Mouse (Mus musculus) thymus, adult 18-20 months (tissue): ENCODE results near the gene Ube3b.

Experiments
- DNase-seq, 2 experiments: peaks; one replicate each; pipeline ENCODE4 v3.0.0; 2022; ENCODE audit warnings: mixed read lengths in 2 of 2

Ube3b gene

DNA sequence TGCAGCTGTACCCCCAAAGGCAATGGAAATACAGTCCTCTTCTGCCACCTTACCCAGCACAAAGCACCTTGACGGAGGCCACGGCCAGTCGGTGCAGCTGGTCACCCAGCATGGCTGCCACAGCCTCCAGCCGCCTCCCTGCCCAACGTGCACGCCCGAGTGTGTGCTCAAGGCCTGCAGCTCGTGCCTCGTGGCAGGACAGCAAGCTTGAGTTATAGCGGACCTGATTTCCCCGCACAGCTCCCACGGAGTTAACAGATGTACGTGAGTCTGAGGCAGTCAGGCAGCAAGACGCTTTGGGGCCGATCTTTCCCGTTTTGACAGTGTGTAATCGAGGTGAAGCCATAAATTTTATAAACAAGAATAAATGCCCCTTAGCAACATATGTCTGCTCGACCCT is 48.2 kb downstream of the Ube3b start:
- no peak for DNase-seq

DNA sequence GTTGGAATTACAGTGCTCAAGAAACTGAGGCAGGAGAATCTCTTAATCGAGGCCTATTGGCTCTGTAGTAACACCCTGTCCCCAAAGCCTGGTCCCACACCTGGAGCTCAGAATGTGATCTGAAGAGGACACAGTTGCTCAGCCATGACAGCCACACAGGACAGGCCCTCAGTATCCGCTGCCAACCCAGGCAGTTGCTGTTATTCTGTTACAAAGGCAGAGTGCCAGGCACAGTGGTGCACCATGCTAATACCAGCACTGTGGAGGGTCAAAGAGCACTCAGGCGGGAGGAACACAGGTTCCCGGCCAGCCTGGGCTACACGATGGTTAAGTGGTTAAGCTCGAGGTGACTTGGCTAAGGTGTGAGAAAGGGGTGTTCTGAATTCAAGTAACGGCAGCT is 49.4 kb downstream of the Ube3b start:
- DNase-seq = no peak

DNA sequence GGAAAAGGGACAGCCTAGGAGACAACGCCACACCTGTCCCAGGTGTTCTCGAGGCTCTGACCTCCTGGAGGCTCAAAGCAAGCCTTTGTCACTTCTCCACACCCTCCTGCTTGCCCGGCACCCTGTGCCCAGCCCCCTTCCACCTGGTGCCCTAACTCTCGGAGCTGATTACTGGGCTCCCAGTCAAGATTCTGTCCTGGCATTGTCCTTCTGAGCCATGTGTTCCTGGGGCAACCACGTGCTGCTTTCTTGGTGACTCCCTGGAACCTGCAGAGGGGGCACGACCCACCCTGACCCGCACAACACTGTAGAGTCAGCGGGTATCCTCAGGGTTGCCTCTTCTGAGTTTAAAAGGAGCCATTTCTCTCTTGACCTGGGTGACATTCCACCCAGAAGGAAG is 54.0 kb downstream of the Ube3b start:
- no peak for DNase-seq

DNA sequence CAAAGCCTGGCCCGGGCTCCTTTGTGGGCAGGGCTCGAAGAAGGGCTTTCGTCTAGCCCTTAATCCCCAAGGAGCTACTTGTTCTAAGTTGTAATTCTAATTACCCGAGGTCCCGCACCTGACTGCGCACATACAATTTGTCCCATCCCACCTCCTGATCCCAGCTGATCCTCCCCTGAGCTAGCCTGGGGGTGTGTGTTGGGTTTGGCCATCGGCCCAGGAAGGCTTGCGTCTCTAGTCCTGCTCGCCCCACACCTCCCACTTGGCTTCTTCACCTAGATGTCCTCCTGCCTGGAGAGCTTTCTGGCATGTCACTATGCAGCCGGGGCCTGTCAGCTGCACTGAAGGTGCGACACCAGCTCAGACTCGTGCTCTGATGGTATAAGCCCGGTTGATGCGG is 55.2 kb downstream of the Ube3b start:
- no peak for DNase-seq

DNA sequence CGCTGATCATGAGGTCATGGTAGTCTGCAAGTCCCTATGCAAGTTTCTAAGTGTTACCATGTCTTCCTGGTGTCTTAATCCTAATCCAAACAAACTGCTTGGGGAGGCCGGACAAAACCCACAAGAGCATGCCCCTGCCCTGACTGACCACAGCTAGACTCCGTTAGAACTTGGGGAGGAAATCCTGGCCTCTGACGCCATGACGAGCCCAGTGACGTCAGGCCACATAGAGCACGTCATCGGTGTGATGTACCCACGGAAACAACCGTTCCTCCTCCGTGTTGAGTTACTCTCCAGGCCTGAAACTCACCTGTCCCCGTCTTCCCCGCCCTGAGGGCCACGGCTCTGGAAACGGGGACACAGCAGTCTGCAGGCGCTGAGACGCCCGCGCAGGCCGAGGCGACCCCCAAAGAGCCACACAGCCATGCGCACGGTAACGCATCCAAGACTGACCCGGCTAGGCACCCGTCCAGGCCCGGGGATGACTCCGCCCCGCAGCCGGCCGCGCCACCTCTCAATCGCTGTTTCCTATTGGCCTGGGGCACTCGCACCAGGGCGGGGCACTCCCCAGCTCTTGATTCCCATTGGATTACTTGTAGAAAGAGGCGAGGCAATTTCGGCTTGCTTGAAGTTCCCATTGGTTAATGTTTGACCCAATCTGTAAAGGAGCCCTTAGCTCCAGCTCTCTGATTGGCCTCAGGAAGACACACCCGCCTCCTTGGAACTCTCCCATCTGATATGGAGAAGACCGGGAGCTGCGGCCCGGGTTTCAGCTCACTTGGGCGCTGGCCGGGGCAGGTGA is 63.4 kb downstream of the Ube3b start, which contains the start of the genes Mmab and Mvk:
Gene Mmab, minus strand, starts transcription at position 495 of the 802 bp plus-strand sequence.
Gene Mvk, plus strand, starts transcription at position 704 of the 802 bp plus-strand sequence.
- peak; percentile 95 to 97 for DNase-seq

DNA sequence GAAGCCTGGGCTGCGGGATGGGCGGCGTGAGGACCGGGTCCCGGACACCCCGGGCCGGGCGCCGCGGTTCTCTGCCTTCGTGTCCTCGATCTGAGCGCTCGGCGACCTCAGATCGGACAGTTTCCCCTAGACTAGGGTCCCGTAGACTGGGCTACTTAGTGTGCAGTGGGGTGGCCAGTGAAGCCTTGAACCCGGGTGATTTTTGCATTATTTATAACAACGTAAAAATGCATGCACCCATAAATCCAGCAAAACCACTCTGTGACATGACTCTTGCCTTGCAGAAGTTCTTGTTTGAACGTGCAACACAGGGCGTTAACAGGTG is 63.9 kb downstream of the Ube3b start:
- DNase-seq = no peak

DNA sequence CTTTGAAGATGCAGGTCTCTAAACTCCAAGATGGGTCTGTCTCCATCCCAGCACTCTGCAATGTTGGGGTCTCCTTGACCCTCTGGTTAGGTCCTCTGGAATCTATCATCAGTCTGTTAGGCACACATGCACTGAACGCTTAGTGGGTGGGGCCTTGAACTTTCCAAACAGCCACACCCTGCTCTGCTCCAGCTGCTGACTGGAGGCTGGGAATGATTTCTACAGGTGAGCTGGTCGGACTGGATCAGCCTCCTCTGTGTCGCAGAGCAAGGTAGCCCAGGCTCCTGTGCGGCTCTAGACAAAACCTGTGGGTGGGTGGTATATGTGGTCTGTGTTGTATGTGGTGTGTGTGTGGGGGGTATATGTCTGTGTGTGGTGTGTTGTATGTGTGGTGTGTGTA is 68.6 kb downstream of the Ube3b start:
- DNase-seq = no peak

DNA sequence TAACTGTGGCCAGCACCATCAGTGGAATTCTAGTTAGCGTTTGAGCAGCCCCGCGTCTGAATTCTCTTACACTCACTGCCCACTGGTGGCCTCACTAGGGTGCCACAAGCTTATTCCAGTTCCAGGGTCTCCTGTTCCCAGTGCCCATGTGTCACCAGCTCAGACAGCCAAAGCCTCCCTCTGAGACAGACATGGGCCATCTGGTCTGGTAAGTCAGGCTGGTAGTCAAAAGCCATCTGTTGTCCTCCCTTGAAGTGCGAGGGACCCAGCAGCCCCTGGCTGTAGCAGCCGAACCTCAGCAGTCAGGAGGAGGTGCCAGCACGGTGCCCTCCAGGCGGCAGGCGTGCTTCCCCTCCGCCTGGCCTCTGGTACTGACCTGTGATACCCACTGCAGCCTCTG is 75.9 kb downstream of the Ube3b start:
- DNase-seq = no peak

DNA sequence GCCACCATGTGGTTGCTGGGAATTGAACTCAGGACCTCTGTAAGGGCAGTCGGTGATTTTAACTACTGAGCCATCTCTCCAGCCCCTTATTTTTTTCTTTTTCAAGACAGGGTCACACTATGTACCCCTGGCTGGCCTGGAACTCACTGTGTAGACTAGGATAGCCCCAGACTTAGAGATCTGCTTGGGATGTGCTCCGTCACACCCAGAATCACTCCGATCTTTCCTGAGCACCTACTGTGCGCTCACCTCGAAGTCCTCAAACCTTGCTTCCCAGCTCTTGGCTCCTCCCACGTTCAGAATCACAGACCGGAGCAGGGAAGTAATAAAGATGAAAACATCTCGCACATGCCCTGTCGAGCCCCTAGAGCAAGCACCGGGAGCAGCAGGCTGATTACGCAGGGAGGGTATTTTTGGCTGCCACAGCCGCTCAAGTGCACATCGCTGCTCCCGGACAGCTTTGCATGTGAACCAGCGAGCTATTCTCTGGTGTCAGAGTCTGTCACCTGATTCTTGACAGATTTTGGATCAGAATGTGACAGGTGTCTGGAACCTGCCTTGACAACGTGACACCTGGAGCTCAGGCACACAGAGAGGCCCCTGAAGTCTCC is 76.7 kb downstream of the Ube3b start:
- no peak for DNase-seq

DNA sequence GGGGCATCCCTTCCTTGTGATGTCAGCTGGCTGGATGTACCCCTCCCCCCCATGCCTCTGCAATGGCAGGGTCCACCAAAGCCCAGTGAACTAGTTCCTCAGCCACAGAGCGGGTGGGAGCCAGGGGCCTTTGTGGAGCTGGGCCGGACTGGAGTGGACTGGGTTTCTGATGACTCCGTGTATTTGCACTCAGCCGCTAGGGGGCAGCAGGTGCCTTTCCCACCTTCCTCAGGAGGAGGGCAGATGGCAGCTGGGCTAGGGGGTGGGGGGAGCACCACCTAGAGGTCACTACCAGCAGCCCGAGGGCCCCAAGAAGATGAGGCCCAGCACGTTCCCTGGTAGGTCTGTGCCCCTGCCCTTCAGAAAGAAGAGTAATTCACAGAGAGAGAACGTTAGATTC is 80.8 kb downstream of the Ube3b start:
- DNase-seq = peak; percentile 65 to 68

DNA sequence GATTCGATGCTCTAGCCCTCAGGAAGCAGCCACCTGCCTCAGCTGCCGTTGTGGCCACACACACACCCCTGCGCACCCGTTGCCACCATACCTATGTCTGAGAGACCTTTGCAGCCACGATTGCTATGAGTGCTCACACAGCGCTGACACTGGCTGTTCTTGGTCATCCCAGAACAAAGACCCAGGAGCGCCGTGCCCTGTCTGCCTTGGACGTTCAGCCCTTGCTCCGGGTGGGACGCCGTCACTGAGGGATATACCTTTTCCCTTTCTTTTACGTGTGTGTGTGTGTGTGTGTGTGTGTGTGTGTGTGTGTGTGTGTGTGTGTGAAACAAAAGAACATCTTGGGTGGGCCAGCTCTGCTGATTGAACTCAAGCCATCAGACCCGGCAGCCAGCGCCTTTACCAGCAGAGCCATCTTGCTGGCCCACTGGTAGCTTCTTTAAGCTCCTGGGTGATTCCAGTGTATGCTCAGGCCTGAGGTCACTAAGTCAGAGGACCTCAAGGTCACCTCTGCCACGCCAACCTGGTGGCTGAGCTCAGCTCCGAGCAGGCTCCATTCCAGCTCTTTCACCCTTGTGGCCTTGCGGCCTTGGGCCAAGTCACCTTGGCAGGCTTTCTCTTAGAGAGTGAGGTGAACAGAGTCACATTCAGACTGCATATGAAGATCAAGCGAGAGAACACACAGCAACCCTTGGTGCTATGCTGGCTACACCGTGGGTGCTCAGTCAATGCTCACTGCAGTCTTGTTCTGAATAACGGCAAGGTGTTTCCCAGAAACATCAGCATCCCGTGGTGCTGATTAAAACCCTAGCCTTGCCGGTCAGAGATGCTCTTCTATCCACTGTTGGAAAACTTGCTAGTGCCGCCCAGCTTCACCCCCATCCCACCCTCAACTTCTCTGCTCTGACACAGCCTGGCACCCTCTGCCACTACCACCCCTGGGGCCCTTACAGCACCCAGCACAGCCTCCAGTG is 81.9 kb downstream of the Ube3b start:
- DNase-seq = no peak

DNA sequence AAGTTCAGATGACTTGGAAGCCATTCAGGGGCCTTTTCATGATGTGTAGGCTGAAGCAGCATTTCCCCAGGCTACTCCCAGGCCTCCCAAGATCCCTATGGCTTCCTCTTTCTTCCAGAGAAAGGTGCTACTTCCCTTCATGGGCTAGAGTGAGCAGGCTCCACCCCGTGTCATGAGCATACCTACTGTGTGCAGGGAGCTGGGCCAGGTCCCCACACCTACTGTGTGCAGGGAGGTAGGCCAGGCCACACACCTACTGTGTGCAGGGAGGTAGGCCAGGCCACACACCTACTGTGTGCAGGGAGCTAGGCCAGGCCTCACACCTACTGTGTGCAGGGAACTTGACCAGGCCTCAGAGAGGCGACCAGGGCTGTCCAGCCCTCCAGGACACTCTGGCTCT is 84.2 kb downstream of the Ube3b start:
- DNase-seq = no peak

DNA sequence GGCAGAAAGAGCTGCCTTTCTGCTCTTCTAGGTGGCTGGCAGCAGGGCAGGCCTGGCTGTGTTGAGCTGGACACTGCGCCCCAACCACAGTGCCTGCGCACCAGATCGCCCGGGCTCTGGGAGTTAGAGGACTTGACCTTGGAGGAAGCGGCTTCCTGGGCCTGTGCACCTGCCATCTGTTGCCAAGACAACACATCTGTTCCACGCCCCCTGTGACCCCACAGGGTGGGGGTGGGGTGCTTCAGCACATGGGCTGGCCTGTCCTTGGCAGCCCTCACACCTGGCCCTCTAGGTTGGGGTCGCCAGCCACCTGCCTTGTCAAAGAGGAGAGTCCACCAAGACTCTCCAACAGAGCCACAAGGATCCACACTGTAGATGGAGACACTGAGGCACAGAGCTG is 85.2 kb downstream of the Ube3b start:
- DNase-seq = peak; percentile 19 to 38

DNA sequence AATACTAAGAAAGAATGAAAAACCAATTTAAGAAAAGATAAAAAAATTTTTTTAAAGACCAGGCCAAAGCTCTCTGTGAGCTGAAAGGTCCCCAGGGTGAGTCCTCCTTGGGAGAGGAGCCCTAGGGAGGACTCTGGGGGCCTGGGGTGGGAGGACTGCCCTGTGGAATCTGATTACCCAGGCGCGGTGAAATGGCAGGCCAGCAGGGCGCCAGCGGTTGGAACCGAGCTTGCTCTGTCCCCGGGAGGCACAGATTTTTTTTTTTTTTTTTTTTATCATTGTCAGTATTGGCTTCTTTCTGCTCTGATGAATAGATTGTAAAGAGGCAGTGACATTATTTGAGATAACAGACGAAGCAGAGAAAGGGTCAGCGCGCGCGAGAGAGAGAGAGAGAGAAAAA is 86.6 kb downstream of the Ube3b start:
- DNase-seq = no peak

DNA sequence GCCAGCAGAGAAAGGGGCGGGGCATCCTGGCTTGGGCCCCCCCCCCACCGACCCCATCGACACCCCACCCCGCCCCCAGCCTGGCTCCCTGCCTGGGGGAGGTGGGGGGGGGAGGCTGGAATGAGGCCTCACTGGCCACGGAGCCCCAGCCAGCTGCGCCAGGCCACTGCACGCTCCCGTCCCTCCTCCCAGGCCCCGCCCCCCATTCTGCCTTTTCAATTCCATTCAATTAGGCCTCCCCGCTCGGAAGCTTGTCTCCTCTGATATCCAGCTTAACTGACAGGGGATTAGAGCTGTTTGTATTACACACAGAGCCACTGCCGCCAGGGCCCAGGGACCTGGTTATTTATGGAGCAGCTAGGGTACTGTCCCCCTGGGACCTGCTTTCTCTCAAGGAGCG is 87.0 kb downstream of the Ube3b start:
- DNase-seq = no peak

DNA sequence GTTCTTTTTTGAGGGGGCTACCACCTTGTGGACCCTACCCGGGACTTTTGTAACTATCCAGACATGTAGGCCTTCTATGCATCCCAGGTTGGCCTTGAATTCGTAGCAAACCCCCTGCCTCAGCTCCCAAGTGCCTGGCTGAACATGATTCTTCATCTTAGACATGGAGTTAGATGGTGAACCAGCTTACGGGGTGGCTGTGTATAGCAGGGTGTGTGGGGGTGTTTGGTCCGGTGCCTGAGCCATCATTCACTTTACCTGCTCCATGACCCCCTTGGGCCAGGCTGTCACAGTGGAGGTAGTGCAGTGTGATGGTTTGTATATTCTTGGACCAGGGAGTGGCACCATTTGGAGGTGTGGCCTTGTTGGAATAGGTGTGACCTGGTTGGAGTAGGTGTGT is 87.6 kb downstream of the Ube3b start:
- DNase-seq = no peak

DNA sequence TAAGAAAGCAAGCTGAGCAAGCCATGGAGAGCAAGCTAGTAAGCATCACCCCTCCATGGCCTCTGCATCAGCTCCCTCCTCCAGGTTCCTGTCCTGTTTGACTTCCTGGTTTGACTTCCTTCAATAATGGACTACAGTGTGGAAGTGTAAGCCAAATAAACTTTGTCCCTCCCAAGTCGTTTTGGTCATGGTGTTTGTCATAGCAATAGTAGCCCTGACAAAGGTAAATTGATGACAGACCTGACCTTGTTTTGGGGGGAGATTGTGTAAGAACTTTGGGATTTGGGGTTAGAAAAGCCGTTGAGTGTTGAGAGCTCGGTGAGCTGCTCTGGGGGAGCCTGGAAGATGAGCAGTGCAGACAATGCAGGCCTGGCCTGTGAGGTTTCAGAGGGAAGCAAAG is 90.0 kb downstream of the Ube3b start:
- DNase-seq = no peak
